Mouse (Mus musculus) bone marrow macrophage, adult 2 months (primary cell): Measurements from ENCODE around the gene Usp32.

Source experiments
- CTCF ChIP-seq: IDR thresholded peaks from 2 replicates; pipeline ENCODE4 v1.5.1; 2012; ENCODE audit warnings: low read depth, mild to moderate bottlenecking, low read length, moderate library complexity
- POLR2A ChIP-seq: IDR thresholded peaks from 2 replicates; pipeline ENCODE4 v1.6.1; 2012; ENCODE audit warnings: mild to moderate bottlenecking, low read depth, low read length, borderline replicate concordance

- TF ChIP-seq POLR2A = no peak
- TF ChIP-seq CTCF = no peak
Measured at GRCm38 (mm10) chr11:84972067-84972466, 167.9 kb downstream of the Usp32 start.
